Mouse (Mus musculus) small intestine, adult 2 months (tissue): ENCODE data around the gene Gm44511.

Experiments used
- CTCF ChIP-seq: fragments of 200-500 bp; IDR thresholded peaks from 2 replicates; pipeline ENCODE4 v1.5.1; 2012; ENCODE audit warnings: low read depth, mild to moderate bottlenecking, control low read depth, inconsistent platforms, low read length, moderate library complexity, mixed read lengths; ENCODE audit not compliant: insufficient replicate concordance, insufficient read length; ENCODE audit errors: extremely low read depth
- POLR2A ChIP-seq: fragments of 200-500 bp; IDR thresholded peaks from 2 replicates; pipeline ENCODE4 v1.6.1; 2012; ENCODE audit warnings: low read depth, mild to moderate bottlenecking, control low read depth, inconsistent platforms, low read length, moderate library complexity

DNA sequence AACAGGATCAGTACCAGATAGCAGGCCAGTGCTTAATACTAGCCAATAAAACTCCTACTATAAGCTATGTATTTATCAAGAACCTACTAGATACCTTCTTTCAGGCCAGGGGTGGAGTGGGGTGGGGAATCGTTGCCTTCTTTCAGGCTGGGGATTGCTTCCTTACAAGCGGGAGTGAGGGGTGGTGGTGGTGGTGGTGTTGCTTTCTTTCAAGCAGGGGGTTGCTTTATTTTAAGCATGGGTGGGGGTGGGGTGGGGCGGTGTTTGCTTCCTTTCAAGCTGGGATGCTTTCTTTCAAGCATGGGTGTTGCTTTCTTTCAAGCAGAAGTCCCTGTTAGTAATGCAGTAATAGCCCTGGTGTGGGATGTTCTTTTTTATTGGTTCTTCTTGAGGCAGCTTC is 42.7 kb upstream of the Gm44511 start:
- TF ChIP-seq POLR2A (no peak), CTCF (no peak)
